Comparison of ENCODE assay signal across 24 mouse cellular contexts in the genomic region with DNA sequence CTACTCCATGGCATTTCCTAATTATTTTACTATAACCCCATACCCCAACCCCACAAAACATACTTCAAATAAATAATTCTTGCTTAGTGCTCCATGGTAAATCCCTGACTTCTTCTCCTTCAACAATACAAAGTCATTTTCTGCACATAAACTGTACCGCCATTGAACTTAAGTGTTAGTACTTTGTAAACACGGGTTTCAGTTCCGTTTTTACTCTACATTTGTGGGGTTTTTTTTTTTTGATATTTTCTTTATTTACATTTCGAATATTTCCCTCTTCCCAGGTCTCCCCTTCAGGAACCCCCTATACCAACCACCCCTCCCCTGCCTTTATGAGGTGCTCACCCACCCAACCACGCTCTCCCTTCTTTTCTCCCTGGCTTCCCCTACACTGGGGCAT.
A peak's percentile ranks its signal among the peaks of the same experiment; 100 is the strongest.
DNase-seq lines count a peak whose midpoint lies in the region; ATAC-seq and TF ChIP-seq lines count a peak whose summit lies in the region.
"Had no signal": no experiment of that assay in that cellular context is flagged by ENCODE, and none has a peak within 500 bp of the region (broad histone marks: within the 10 kb centered on the region; RNA-seq: fewer than 3 reads in every experiment).

No protein-coding gene starts in this region.

- no peak overlapping the region for H3K9ac ChIP-seq in midbrain, embryonic 11.5 days (ENCODE audit: low read length)
- H3K9ac ChIP-seq in midbrain, embryonic 15.5 days = no peak overlapping the region
- no peak overlapping the region for H3K9ac ChIP-seq in CH12.LX (ENCODE audit: insufficient read depth, low read depth)

- 90% methylated on average over 5 of the region's 5 CpGs for WGBS in midbrain, embryonic 11.5 days
- 97% methylated on average over 5 of the region's 5 CpGs for WGBS in midbrain, embryonic 15.5 days

- ATAC-seq in midbrain, embryonic 11.5 days (ENCODE audit: low FRiP score) = no peak
- ATAC-seq in midbrain, embryonic 15.5 days (replicated peaks) = no peak
- no peak for ATAC-seq in activated CD4-positive, CD25-positive, alpha-beta regulatory T cell, adult 4 months
- ATAC-seq: CD4-positive, CD25-positive, alpha-beta regulatory T cell, adult 4 months; Patski had no signal

- TF ChIP-seq POLR2A in CH12.LX (IDR thresholded peaks at IDR 0.05; ENCODE audit: low read depth, low read length) = no peak
- no peak for TF ChIP-seq POLR2A in myocyte (IDR thresholded peaks at IDR 0.05; ENCODE audit: insufficient read length, low read depth)

- in situ Hi-C loops in CH12.LX (cut with MboI; ENCODE audit: low pct_ligation_motif_present, low pct_unique_long_range_greater_than_20kb, low sequenced_read_pairs) = no loop called here

- peak; percentile 41 for DNase-seq in midbrain, embryonic 11.5 days (ENCODE audit: low spot score, missing footprints)
- DNase-seq in 3134 (ENCODE audit: extremely low read depth, insufficient read length, low spot score) (peak; percentile 18), CH12.LX (ENCODE audit: extremely low read depth) (no peak)
- no peak for DNase-seq in retina, postnatal 1 day
- DNase-seq in c-Kit-positive CD71-positive TER-119-positive erythroid progenitor cells, embryonic 14.5 days (ENCODE audit: low spot score) = no peak
- DNase-seq: adrenal gland, adult 2 months; adrenal gland, adult 8-10 months; adrenal gland, postnatal 10 days; adrenal gland, postnatal 14 days; adrenal gland, postnatal 25 days; adrenal gland, postnatal 36 days; B cell, adult 2 months; cerebellum, adult 11 months; cerebellum, adult 11-12 months; cerebellum, adult 18-20 months; cerebellum, adult 2 months; cerebellum, adult 8-10 months; cerebellum, adult 9-10 months had no signal

- TF ChIP-seq RAD21 in CH12.LX (IDR thresholded peaks at IDR 0.05; ENCODE audit: low read depth, low read length) = no peak

- no peaks in the 10 kb centered on the region for H3K79me2 ChIP-seq in CH12.LX (replicated peaks; ENCODE audit: control insufficient read depth, extremely low read depth, insufficient read depth, poor library complexity, severe bottlenecking)
- no peaks in the 10 kb centered on the region for H3K79me2 ChIP-seq in myocyte (ENCODE audit: control insufficient read depth, insufficient read depth)

- no peak for TF ChIP-seq EP300 in CH12.LX (IDR thresholded peaks at IDR 0.05; ENCODE audit: low read length)

- H3ac ChIP-seq in myocyte (ENCODE audit: control insufficient read depth, insufficient read length) = no peak overlapping the region

- no peaks in the 10 kb centered on the region for H3K36me3 ChIP-seq in midbrain, embryonic 11.5 days (ENCODE audit: control insufficient read depth, insufficient read depth, low read length)
- no peaks in the 10 kb centered on the region for H3K36me3 ChIP-seq in midbrain, embryonic 15.5 days (replicated peaks)
- no peaks in the 10 kb centered on the region for H3K36me3 ChIP-seq in CH12.LX (replicated peaks in 1 of 2; ENCODE audit: control insufficient read depth in 1 of 2, insufficient read depth in 1 of 2, low read length in 1 of 2)
- no peaks in the 10 kb centered on the region for H3K36me3 ChIP-seq in myocyte (ENCODE audit: control insufficient read depth, insufficient read depth)
- H3K36me3 ChIP-seq: G1E had no signal

- H3K9me3 ChIP-seq in midbrain, embryonic 11.5 days (ENCODE audit: control insufficient read depth, low read length) = no peaks in the 10 kb centered on the region
- no peaks in the 10 kb centered on the region for H3K9me3 ChIP-seq in midbrain, embryonic 15.5 days
- no peaks in the 10 kb centered on the region for H3K9me3 ChIP-seq in CH12.LX (replicated peaks; ENCODE audit: low read length)
- H3K9me3 ChIP-seq: G1E had no signal

- H3K4me2 ChIP-seq in midbrain, embryonic 11.5 days = no peak overlapping the region
- no peak overlapping the region for H3K4me2 ChIP-seq in midbrain, embryonic 15.5 days
- H3K4me2 ChIP-seq in CH12.LX (ENCODE audit: insufficient read depth, low read depth, poor library complexity, severe bottlenecking) (no peak overlapping the region), myocyte (ENCODE audit: low read depth) (peak overlapping the region; percentile 56)

- H3K4me3 ChIP-seq in midbrain, embryonic 11.5 days (ENCODE audit: low read depth, low read length) = no peak overlapping the region
- no peak overlapping the region for H3K4me3 ChIP-seq in midbrain, embryonic 15.5 days
- H3K4me3 ChIP-seq in CH12.LX (replicated peaks in 1 of 3; ENCODE audit: low read depth in 2 of 3, low read length in 2 of 3, poor library complexity in 1 of 3) (no peak overlapping the region), myocyte (no peak overlapping the region)

- no peak overlapping the region for H3K27ac ChIP-seq in midbrain, embryonic 11.5 days (ENCODE audit: low read depth, low read length)
- H3K27ac ChIP-seq in midbrain, embryonic 15.5 days = no peak overlapping the region
- H3K27ac ChIP-seq in CH12.LX (ENCODE audit: insufficient read depth, low read depth) = no peak overlapping the region

- dilution Hi-C loops in CH12.LX (cut with MboI; ENCODE audit: extremely low pct_ligation_motif_present, extremely low pct_unique_long_range_greater_than_20kb, low sequenced_read_pairs) = no loop called here

- TF ChIP-seq CTCF in CH12.LX (conservative IDR thresholded peaks at IDR 0.05 in 1 of 2, IDR thresholded peaks at IDR 0.05 in 1 of 2; ENCODE audit: low read depth in 2 of 2, low read length in 2 of 2) = no peak

- no peaks in the 10 kb centered on the region for H3K4me1 ChIP-seq in midbrain, embryonic 11.5 days (ENCODE audit: control insufficient read depth, insufficient read depth, low read length)
- H3K4me1 ChIP-seq in midbrain, embryonic 15.5 days = peaks cover 4% of the 10 kb centered on the region; the same call in 1 of the 2 replicates
- peaks cover 0 to 3% of the 10 kb centered on the region in 2 experiments; a peak in 1 of 4 replicates for H3K4me1 ChIP-seq in CH12.LX (ENCODE audit: control insufficient read depth in 1 of 2, insufficient read depth in 2 of 2)

- no peaks in the 10 kb centered on the region for H3K27me3 ChIP-seq in midbrain, embryonic 11.5 days (ENCODE audit: control insufficient read depth, insufficient read depth, low read length)
- H3K27me3 ChIP-seq in midbrain, embryonic 15.5 days (replicated peaks) = no peaks in the 10 kb centered on the region
- H3K27me3 ChIP-seq in CH12.LX (replicated peaks) = no peaks in the 10 kb centered on the region
- H3K27me3 ChIP-seq in myocyte (ENCODE audit: control insufficient read depth, insufficient read depth, insufficient read length) = no peaks in the 10 kb centered on the region

TF ChIP-seq in CH12.LX, 34 proteins besides CTCF, POLR2A, EP300 and RAD21:
- TF ChIP-seq ZNF384 (IDR thresholded peaks at IDR 0.05; ENCODE audit: low read depth, low read length) = peak; percentile 73
- peak; percentile 69 for TF ChIP-seq IRF4 (IDR thresholded peaks at IDR 0.05; ENCODE audit: low read depth, low read length)
- TF ChIP-seq UBTF (IDR thresholded peaks at IDR 0.05; ENCODE audit: low read depth, low read length) = no peak
- peak; percentile 57 for TF ChIP-seq BHLHE40 (IDR thresholded peaks at IDR 0.05; ENCODE audit: low read depth, low read length)

TF ChIP-seq in myocyte, 11 proteins besides CTCF, POLR2A, EP300 and RAD21:
- no peak for TF ChIP-seq TCF3 (IDR thresholded peaks at IDR 0.05; ENCODE audit: insufficient read length, low read depth)
- no peak for TF ChIP-seq USF1 (IDR thresholded peaks at IDR 0.05; ENCODE audit: low read depth)
- no peak for TF ChIP-seq POLR2AphosphoS2 (IDR thresholded peaks at IDR 0.05; ENCODE audit: insufficient read length, low read depth)
- TF ChIP-seq TCF12 (IDR thresholded peaks at IDR 0.05; ENCODE audit: insufficient read depth, poor library complexity, severe bottlenecking) = no peak
- TF ChIP-seq MYOG (IDR thresholded peaks at IDR 0.05; ENCODE audit: control insufficient read depth in 1 of 3, insufficient read depth in 1 of 3, insufficient read length in 2 of 3, low read depth in 2 of 3) = no peak

Comparison
In these comparisons a context has a peak if more than half of its experiments do, and no peak if none do; other contexts are left out.
1. DNase-seq: peak in midbrain, embryonic 11.5 days (single experiment) and 3134 (single experiment); none in CH12.LX (single experiment), retina, postnatal 1 day (single experiment) and c-Kit-positive CD71-positive TER-119-positive erythroid progenitor cells, embryonic 14.5 days (single experiment).